Mouse (Mus musculus) retina, embryonic 14.5 days (tissue): ENCODE measurements around the gene Slc10a4.

Experiments used
- DNase-seq: peaks from one replicate; pipeline ENCODE4 v3.0.0-alpha.2; 2015; ENCODE audit warnings: low spot score

Slc10a4 gene

DNA sequence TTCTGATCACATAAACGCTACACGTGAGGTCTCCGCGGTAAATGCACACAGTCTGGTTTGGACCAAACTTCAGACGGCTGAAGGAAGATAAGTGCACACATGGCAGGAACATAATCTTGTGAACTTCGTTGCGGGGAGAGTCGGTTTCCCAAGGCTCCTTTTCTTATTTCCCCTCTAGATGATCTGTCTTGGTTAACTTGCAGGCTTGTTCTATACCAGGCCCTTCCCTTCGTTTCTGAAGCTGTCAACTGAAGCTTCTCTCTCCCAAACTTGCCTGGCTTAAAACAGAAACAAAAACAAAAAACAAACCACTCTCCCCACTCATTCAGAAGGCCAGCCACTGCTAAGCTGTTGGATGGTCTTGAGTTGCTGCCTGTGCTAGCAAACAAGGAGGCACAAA, 8.1 kb downstream of the Slc10a4 start:
- no peak for DNase-seq

GRCm38 (mm10) chr5:73023801-73024200, 17.1 kb downstream of the Slc10a4 start:
- no peak for DNase-seq

DNA sequence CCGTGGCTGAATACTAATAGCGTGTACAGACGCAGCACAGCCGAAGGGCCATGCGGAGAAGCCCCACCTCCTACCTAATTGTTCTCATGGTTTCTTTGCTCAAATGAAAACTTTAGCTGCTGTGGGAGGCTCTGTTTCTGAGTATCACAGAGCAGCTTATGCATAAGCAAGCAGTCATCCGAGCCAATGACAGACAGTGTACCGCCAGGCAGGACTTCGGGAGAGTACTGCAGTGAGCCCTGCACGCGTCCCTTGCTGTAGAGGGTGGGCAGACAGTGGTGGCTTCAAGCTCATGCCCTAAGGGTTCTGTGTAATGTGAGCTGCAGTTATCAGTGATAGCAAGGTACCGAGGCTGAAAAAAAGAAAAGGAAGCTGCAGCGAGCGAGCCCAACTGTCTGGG, 22.0 kb downstream of the Slc10a4 start:
- no peak for DNase-seq

- DNase-seq, result no peak
Measured at GRCm38 (mm10) chr5:73032481-73032880, 25.8 kb downstream of the Slc10a4 start.

- DNase-seq, result no peak
Measured at GRCm38 (mm10) chr5:73044055-73044454, 37.4 kb downstream of the Slc10a4 start.

- no peak for DNase-seq
Measured at GRCm38 (mm10) chr5:73047651-73048245, 41.1 kb downstream of the Slc10a4 start.

- DNase-seq, result no peak
Measured at GRCm38 (mm10) chr5:73053933-73054332, 47.2 kb downstream of the Slc10a4 start.

DNA sequence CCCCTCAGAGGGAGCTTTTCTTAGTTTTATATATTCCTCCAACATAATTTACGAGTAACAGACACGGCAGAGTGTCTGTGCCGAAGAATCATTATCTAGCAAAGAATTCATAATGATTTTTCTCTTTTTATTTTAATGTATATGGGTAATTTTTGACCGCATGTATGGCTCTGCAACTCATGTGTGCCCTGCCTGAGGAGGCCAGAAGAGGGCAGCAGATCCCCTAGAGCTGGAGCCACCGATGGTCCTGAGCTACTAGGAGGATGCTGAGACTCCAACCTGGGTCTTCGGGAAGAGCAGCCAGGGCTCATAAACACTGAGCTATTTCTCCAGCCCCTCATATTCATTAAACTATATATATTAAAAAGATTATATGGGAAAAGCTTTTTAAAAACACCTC, 49.8 kb downstream of the Slc10a4 start:
- peak; percentile 35 for DNase-seq

- DNase-seq, result no peak
Measured at GRCm38 (mm10) chr5:73056937-73057336, 50.3 kb downstream of the Slc10a4 start.

- peak; percentile 12 for DNase-seq
Measured at GRCm38 (mm10) chr5:73061506-73062155, 54.9 kb downstream of the Slc10a4 start.
